Mouse (Mus musculus): Measurements from ENCODE around the gene Crtc3. TPM values are rescaled to one million over a fixed set of nuclear protein-coding genes. Genes with fewer than 3 reads are reported as not detected.

Gene Crtc3
- total RNA-seq, 2 experiments from 2014 or later, result 12.5 to 13.1 TPM

GRCm38 (mm10) chr7:80558572-80558971, 130.1 kb downstream of the Crtc3 start:
- no peak for DNase-seq (ENCODE audit: low spot score)

GRCm38 (mm10) chr7:80558101-80558500, 130.6 kb downstream of the Crtc3 start:
- DNase-seq (ENCODE audit: low spot score), result no peak

- no peak for DNase-seq (ENCODE audit: low spot score)
Observed at GRCm38 (mm10) chr7:80557161-80557560, 131.5 kb downstream of the Crtc3 start.

- DNase-seq (ENCODE audit: low spot score), result no peak
Observed at GRCm38 (mm10) chr7:80556166-80556565, 132.5 kb downstream of the Crtc3 start.

GRCm38 (mm10) chr7:80555146-80555545, 133.5 kb downstream of the Crtc3 start:
- DNase-seq (ENCODE audit: low spot score), result no peak

GRCm38 (mm10) chr7:80554180-80555021, 134.3 kb downstream of the Crtc3 start:
- no peak for DNase-seq (ENCODE audit: low spot score)

GRCm38 (mm10) chr7:80548513-80549260, 140.0 kb downstream of the Crtc3 start:
- no peak for DNase-seq (ENCODE audit: low spot score)

GRCm38 (mm10) chr7:80542139-80542831, 146.4 kb downstream of the Crtc3 start:
- DNase-seq (ENCODE audit: low spot score), result no peak

GRCm38 (mm10) chr7:80539581-80539980, 149.1 kb downstream of the Crtc3 start:
- no peak for DNase-seq (ENCODE audit: low spot score)

Other genes with a start within 250 kb of the Crtc3 start
- gene Blm, start 153.8 kb downstream of the Crtc3 start, total RNA-seq (2021), result 1 to 10 TPM; 1.4 to 1.9 TPM
- 10 to 100 TPM; 12.1 to 16.8 TPM for gene Iqgap1, start 137.1 kb upstream of the Crtc3 start, total RNA-seq (2021)
- gene Zscan2, start 172.0 kb upstream of the Crtc3 start, total RNA-seq (2021), result 1 to 10 TPM; 1.5 to 2.1 TPM
- gene Wdr73, start 212.4 kb upstream of the Crtc3 start, total RNA-seq (2021), result 1 to 10 TPM; 3.1 to 3.3 TPM
- gene Nmb, start 216.2 kb upstream of the Crtc3 start, total RNA-seq (2021), result 10 to 100 TPM in 1 of 2 experiments, 1 to 10 TPM in 1; 3.8 to 10.7 TPM

Measured in gastrocnemius, adult 18-20 months (tissue).